Mouse (Mus musculus): ENCODE results near the gene Them7.

- TF ChIP-seq CTCF (IDR thresholded peaks at IDR 0.05; ENCODE audit: low read depth) = no peak
- TF ChIP-seq EP300 (optimal IDR thresholded peaks at IDR 0.05) = no peak
Observed at GRCm38 (mm10) chr2:105418629-105419227, 194.6 kb downstream of the Them7 start.

Data from stomach, postnatal 0 days (tissue).